Mouse (Mus musculus) stomach, embryonic 14.5 days (tissue): Measurements from ENCODE around the gene Pdzrn3. TPM values are rescaled to one million over a fixed set of nuclear protein-coding genes. Genes with fewer than 3 reads are reported as not detected.
A peak's percentile ranks its signal among the peaks of the same experiment; 100 is the strongest.

Experiments used
- ATAC-seq: fragments of 200-750 bp; cut with Nextera tagmentation; 2 replicates; pipeline ENCODE4 v1.8.0; 2017; ENCODE audit warnings: low read depth, moderate TSS enrichment; ENCODE audit not compliant: insufficient number of reproducible peaks, insufficient read depth, low FRiP score
- H3K27ac ChIP-seq: fragments of 300-500 bp; sonication (generic); 2 replicates; pipeline ENCODE4 v1.5.1; 2014; ENCODE audit warnings: mild to moderate bottlenecking, low read length, moderate library complexity, mixed read lengths
- H3K27me3 ChIP-seq: fragments of 300-500 bp; sonication (generic); 2 replicates; pipeline ENCODE4 v1.6.1; 2014; ENCODE audit warnings: low read length, control low read depth, mixed read lengths; ENCODE audit not compliant: control insufficient read depth, insufficient read depth
- H3K36me3 ChIP-seq: fragments of 300-500 bp; sonication (generic); 2 replicates; pipeline ENCODE4 v1.6.1; 2014; ENCODE audit warnings: mild to moderate bottlenecking, control low read depth, low read length, moderate library complexity, mixed read lengths; ENCODE audit not compliant: control insufficient read depth, insufficient read depth
- H3K4me1 ChIP-seq: fragments of 300-500 bp; sonication (generic); 2 replicates; pipeline ENCODE4 v1.6.1; 2014; ENCODE audit warnings: low read length, control low read depth, mixed read lengths; ENCODE audit not compliant: control insufficient read depth, insufficient read depth
- H3K4me2 ChIP-seq: fragments of 300-500 bp; sonication (generic); replicated peaks from 2 replicates; pipeline ENCODE4 v1.6.1; 2014; ENCODE audit warnings: low read depth, low read length, control low read depth
- H3K4me3 ChIP-seq: fragments of 300-500 bp; sonication (generic); 2 replicates; pipeline ENCODE4 v1.5.1; 2014; ENCODE audit warnings: low read depth, low read length, control low read depth
- H3K9ac ChIP-seq: fragments of 300-500 bp; sonication (generic); replicated peaks from 2 replicates; pipeline ENCODE4 v1.6.1; 2014; ENCODE audit warnings: low read depth, mild to moderate bottlenecking, control low read depth, low read length, moderate library complexity, mixed read lengths
- H3K9me3 ChIP-seq: fragments of 300-500 bp; sonication (generic); 2 replicates; pipeline ENCODE4 v1.6.1; 2016; ENCODE audit warnings: low read depth, low read length, control low read depth; ENCODE audit not compliant: control insufficient read depth
- WGBS: fragments of 180-500 bp; shearing (Covaris S2); extraction: QIAGEN DNeasy Blood & Tissue Kit; methylation state at CpG from one replicate; pipeline ENCODE4 v1.1.7; 2014; 5-methylcytosine and 5-hydroxymethylcytosine counted together
- polyA plus RNA-seq: library from polyadenylated mRNA; unstranded; fragments of >200 nt; fragmentation: Nextera tagmentation; extraction: Ambion mirVana; gene quantifications from 2 replicates; pipeline ENCODE4 v1.2.1, GENCODE M21; 2014

Pdzrn3 gene
- polyA plus RNA-seq, 1 experiment from 2014 or later = 18.3 TPM

DNA sequence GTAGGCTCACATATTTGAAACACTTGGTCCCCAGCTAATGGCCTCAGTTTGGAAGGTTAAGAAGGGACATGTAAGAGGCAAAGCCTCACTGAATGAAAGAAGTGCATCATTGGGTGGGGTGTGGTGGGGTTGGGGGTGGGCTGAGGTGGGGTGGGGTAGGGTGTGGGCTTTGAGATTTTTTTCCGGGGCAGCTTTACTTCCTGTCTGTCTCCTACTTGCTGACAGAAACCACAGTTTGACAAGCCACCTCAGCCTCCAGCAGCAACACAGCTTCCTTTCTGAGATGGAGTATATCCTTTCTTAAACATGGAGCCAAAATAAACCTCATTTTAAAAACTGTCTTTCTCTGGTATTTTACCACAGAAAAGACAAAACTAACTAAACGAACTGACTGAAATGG is 87.5 kb downstream of the Pdzrn3 start:
- peaks cover 21% of the 10 kb centered on the region for H3K4me1 ChIP-seq
- no peak overlapping the region for H3K27ac ChIP-seq
- H3K27me3 ChIP-seq = no peaks in the 10 kb centered on the region
- no peak overlapping the region for H3K9ac ChIP-seq
- no peaks in the 10 kb centered on the region for H3K9me3 ChIP-seq
- no peak overlapping the region for H3K4me2 ChIP-seq
- 31% methylated on average over 2 of the region's 2 CpGs for WGBS
- ATAC-seq = no peak
- H3K36me3 ChIP-seq = no peaks in the 10 kb centered on the region
- no peak overlapping the region for H3K4me3 ChIP-seq

GRCm38 (mm10) chr6:101289428-101289827 is 88.3 kb downstream of the Pdzrn3 start:
- WGBS = 80% methylated on average over 4 of the region's 4 CpGs
- peaks cover 25% of the 10 kb centered on the region for H3K4me1 ChIP-seq
- no peak overlapping the region for H3K4me3 ChIP-seq
- no peak overlapping the region for H3K27ac ChIP-seq
- no peak overlapping the region for H3K9ac ChIP-seq
- H3K27me3 ChIP-seq = no peaks in the 10 kb centered on the region
- H3K4me2 ChIP-seq = no peak overlapping the region
- H3K9me3 ChIP-seq = no peaks in the 10 kb centered on the region
- no peaks in the 10 kb centered on the region for H3K36me3 ChIP-seq
- no peak for ATAC-seq

DNA sequence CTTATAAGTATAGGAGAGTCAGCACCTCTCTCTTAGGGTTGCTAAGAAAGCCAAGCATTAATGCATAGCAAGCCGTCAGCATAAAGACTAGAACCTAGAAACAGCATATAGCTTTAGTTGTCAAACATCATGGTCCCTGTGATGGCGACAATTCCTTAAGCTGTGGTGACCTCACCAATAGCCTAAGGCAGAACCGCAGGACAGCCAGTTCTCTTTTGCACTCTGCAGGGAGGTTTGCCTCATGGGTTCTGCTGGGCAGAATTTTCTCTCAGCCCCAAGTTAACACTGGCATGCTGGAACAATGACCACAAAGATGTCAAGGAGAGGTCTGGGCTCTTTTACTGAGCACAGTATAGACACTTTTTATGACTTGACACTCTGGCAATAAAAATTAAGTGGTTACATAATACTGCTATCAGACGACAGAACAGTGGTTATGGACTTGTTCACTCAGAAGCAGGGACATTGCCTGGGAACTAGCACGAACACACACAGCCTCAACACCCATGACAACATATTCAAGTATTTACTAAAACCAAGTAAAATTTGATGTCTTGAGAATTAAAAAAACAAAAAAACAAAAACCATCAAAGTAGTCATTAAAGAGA is 90.0 kb downstream of the Pdzrn3 start:
- Histone ChIP-seq H3K27me3 (no peaks in the 10 kb centered on the region), H3K9ac (no peak overlapping the region), H3K4me2 (no peak overlapping the region), H3K9me3 (no peaks in the 10 kb centered on the region), H3K4me1 (peaks cover 28% of the 10 kb centered on the region), H3K36me3 (no peaks in the 10 kb centered on the region), H3K4me3 (no peak overlapping the region), H3K27ac (no peak overlapping the region)
- 81% methylated on average over 5 of the region's 5 CpGs for WGBS
- no peak for ATAC-seq

- Histone ChIP-seq H3K9ac (no peak overlapping the region), H3K4me2 (no peak overlapping the region), H3K36me3 (no peaks in the 10 kb centered on the region), H3K9me3 (no peaks in the 10 kb centered on the region), H3K27ac (no peak overlapping the region), H3K4me1 (peaks cover 28% of the 10 kb centered on the region), H3K27me3 (no peaks in the 10 kb centered on the region), H3K4me3 (no peak overlapping the region)
- 79% methylated on average over 2 of the region's 2 CpGs for WGBS
- ATAC-seq = no peak
Observed at GRCm38 (mm10) chr6:101287077-101287476, 90.6 kb downstream of the Pdzrn3 start.

DNA sequence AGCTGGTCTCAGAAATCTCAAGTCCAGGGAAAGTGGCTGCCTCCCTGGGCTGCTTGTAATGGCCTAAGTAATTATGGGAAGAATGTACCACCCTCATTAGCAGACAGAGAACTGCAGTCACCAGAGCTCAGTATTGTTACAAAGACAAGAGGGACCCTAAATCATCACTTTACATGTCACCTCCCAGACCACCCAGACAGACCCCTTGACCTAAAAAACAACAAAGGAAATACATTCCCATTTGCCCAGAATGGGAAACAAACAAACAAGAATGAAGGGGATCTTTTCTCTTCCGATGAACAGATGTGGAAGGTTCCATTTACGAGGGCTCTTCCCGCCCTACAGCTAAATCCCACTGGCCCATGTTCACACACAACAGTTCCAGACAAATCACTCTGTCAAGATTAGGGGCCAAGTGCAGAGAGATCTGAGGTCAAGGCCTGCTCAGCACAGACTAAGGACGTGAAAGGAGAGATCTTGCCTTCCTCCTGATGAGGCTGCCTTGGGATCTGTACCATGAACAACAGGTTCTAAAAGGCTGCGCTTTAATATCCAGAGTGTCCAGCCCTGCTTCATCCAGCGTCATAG is 93.2 kb downstream of the Pdzrn3 start:
- no peak overlapping the region for H3K9ac ChIP-seq
- no peak overlapping the region for H3K4me2 ChIP-seq
- WGBS = 41% methylated on average over 6 of the region's 6 CpGs
- no peaks in the 10 kb centered on the region for H3K27me3 ChIP-seq
- no peak overlapping the region for H3K27ac ChIP-seq
- no peak overlapping the region for H3K4me3 ChIP-seq
- no peaks in the 10 kb centered on the region for H3K36me3 ChIP-seq
- peaks cover 37% of the 10 kb centered on the region for H3K4me1 ChIP-seq
- no peak for ATAC-seq
- no peaks in the 10 kb centered on the region for H3K9me3 ChIP-seq

DNA sequence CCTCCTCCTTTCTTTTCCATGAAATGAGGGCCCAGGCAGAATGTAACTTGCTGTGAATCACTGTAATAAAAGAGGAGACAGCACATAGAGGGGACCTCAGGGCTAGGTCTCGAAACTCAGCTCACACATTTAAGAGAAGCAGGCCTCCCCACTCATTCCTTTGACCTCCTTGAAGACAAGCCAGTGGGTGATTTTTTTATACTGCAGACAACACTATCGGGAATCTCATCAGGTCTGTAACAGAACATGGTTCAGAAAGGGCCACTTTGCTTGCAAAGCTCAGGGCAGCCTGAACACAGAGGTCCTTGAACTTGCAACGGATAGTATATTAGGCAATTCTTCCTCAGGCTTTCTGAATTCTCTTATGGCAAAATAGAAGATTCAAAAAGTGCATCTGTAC is 93.8 kb downstream of the Pdzrn3 start:
- Histone ChIP-seq H3K4me1 (peaks cover 41% of the 10 kb centered on the region), H3K9ac (no peak overlapping the region), H3K36me3 (no peaks in the 10 kb centered on the region), H3K4me2 (no peak overlapping the region), H3K9me3 (no peaks in the 10 kb centered on the region), H3K27me3 (no peaks in the 10 kb centered on the region), H3K27ac (0 out of 2 replicates have a peak overlapping the region, but pooled peaks have one; percentile 16), H3K4me3 (no peak overlapping the region)
- 50% methylated on average over 3 of the region's 3 CpGs for WGBS
- no peak for ATAC-seq

DNA sequence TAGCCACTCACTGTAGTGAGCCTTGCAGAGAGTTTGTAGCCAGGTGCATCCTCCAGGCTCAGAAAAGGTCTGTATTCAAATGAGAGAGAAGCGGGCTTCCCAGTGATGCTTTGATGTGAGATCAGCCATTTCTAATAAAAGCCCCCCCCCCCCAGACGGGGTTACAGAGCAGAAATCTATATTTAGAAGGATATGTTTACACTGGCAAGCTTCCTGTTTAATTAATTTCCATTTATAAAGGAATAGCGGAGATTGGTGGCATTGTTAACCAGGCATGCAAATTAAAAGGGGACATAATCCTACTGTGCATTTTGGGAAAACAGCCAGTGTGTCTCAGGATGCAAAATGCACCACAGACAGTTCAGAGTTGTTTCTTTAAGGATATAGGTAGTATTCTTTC is 96.1 kb downstream of the Pdzrn3 start:
- Histone ChIP-seq H3K4me3 (no peak overlapping the region), H3K36me3 (no peaks in the 10 kb centered on the region), H3K4me2 (no peak overlapping the region), H3K4me1 (peaks cover 41% of the 10 kb centered on the region), H3K27me3 (no peaks in the 10 kb centered on the region), H3K27ac (no peak overlapping the region; the same call in 1 of the 2 replicates), H3K9me3 (no peaks in the 10 kb centered on the region), H3K9ac (no peak overlapping the region)
- no peak for ATAC-seq
- 38% methylated on average over 3 of the region's 3 CpGs for WGBS

DNA sequence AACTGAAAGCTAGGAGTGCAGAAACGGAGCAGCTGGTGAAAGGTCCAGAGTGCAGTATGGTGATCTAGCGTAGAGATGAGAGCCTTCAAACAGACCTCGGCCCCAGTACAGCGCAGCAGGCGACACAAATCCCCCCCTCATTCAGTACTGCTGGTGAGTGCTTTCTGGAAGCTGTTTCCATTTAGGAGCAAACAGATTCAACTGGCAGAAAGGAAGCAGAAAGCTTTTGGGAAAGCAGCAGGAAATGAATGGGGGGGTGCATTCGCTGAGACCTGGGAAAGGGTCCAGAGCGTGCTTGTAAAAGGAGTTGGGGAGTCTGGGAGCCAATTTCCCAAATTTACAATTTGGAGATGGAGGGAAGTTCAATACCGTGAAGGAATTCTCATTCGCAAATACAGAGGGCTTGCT is 96.9 kb downstream of the Pdzrn3 start:
- peak overlapping the region; percentile 45; the same call in 1 of the 2 replicates for H3K27ac ChIP-seq
- H3K27me3 ChIP-seq = no peaks in the 10 kb centered on the region
- 0 out of 2 replicates have a peak, but pooled peaks have one; percentile 62 for ATAC-seq
- H3K36me3 ChIP-seq = no peaks in the 10 kb centered on the region
- H3K4me3 ChIP-seq = no peak overlapping the region
- WGBS = 33% methylated on average over 9 of the region's 9 CpGs
- no peaks in the 10 kb centered on the region for H3K9me3 ChIP-seq
- peaks cover 44% of the 10 kb centered on the region for H3K4me1 ChIP-seq
- no peak overlapping the region for H3K9ac ChIP-seq
- no peak overlapping the region for H3K4me2 ChIP-seq
